Mouse (Mus musculus) olfactory bulb, adult 2 months (tissue): ENCODE data around the gene Lrrc23. TPM values are rescaled to one million over a fixed set of nuclear protein-coding genes. Genes with fewer than 3 reads are reported as not detected.
A peak's percentile ranks its signal among the peaks of the same experiment; 100 is the strongest.
"Not testable (repeated sequence)": the region's sequence is repeated elsewhere in the genome, so short reads cannot be mapped to it uniquely, and the experiment has no call there.

Source experiments
- H3K27ac ChIP-seq: fragments of 200-500 bp; 2 replicates; pipeline ENCODE4 v1.5.1; 2012; ENCODE audit warnings: low read depth, low read length; ENCODE audit not compliant: insufficient read depth
- H3K4me1 ChIP-seq: fragments of 200-500 bp; 2 replicates; pipeline ENCODE4 v1.6.1; 2012; ENCODE audit warnings: low read length; ENCODE audit not compliant: control insufficient read depth, insufficient read depth
- H3K4me3 ChIP-seq: fragments of 200-500 bp; 2 replicates; pipeline ENCODE4 v1.5.1; 2012; ENCODE audit warnings: mild to moderate bottlenecking, low read depth, low read length, moderate library complexity; ENCODE audit not compliant: insufficient read depth
- CTCF ChIP-seq: fragments of 200-500 bp; IDR thresholded peaks from 2 replicates; pipeline ENCODE4 v1.5.1; 2012; ENCODE audit warnings: low read depth, mild to moderate bottlenecking, low read length, moderate library complexity; ENCODE audit not compliant: insufficient read depth
- POLR2A ChIP-seq: fragments of 200-500 bp; IDR thresholded peaks from 2 replicates; pipeline ENCODE4 v1.6.1; 2012; ENCODE audit warnings: mild to moderate bottlenecking, low read depth, low read length, moderate library complexity; ENCODE audit not compliant: insufficient read depth
- WGBS: fragments of 180-500 bp; shearing (Covaris S2); methylation state at CpG from one replicate; pipeline ENCODE4 v1.1.7; 2018; 5-methylcytosine and 5-hydroxymethylcytosine counted together
- polyA plus RNA-seq: library from polyadenylated mRNA; stranded (reverse); fragments of >200 nt; gene quantifications from 2 replicates; pipeline ENCODE4 v1.2.4, GENCODE M21; 2012; ENCODE audit warnings: low replicate concordance; ENCODE audit not compliant: missing spikeins, insufficient read depth, insufficient read length

Gene Lrrc23
- polyA plus RNA-seq, 1 experiment: not detected

GRCm38 (mm10) chr6:124814448-124814847 lies 34.9 kb upstream of the Lrrc23 start:
- Histone ChIP-seq H3K4me1 (peaks cover 37% of the 10 kb centered on the region), H3K27ac (no peak overlapping the region), H3K4me3 (peak overlapping the region; percentile 66)
- no peak for TF ChIP-seq CTCF
- no peak for TF ChIP-seq POLR2A
- WGBS: 18% methylated on average over 8 of the region's 8 CpGs

GRCm38 (mm10) chr6:124813933-124814332 lies 34.4 kb upstream of the Lrrc23 start, which contains the start of gene Tpi1:
Tpi1 (minus strand) TSS chr6:124814296.
- Histone ChIP-seq H3K4me3 (peak within 1 kb of the TSS; percentile 66), H3K4me1 (peaks cover 42% of the 10 kb centered on the region), H3K27ac (peak within 1 kb of the TSS; percentile 68)
- under 1% methylated on average over 22 of the region's 22 CpGs for WGBS
- TF ChIP-seq CTCF (no peak), POLR2A (peak; percentile 71)

DNA sequence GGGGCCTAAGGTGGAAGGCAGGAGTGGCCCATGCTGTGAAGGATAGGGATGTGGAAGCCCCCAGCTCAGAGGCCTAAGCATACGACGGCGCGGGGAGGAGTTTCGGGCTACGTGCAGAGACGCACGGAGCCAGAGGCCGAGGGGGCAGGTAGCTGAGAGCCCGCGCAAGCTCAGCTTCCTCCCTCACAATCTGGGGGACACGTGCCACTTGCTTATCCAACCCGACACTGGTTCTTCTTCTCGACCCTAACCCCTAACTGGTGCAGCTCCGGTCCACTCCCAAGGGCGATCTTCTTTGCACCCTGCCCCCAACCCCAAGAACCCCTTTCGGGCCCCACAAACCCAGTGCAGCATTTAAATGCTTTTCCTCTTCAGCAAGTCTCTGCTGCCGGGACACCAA lies 34.0 kb upstream of the Lrrc23 start:
- Histone ChIP-seq H3K27ac (peak overlapping the region; percentile 68), H3K4me3 (peak overlapping the region; percentile 66), H3K4me1 (peaks cover 45% of the 10 kb centered on the region)
- TF ChIP-seq CTCF (no peak), POLR2A (peak; percentile 9; the same call in 1 of the 2 replicates)
- WGBS: under 1% methylated on average over 18 of the region's 18 CpGs

DNA sequence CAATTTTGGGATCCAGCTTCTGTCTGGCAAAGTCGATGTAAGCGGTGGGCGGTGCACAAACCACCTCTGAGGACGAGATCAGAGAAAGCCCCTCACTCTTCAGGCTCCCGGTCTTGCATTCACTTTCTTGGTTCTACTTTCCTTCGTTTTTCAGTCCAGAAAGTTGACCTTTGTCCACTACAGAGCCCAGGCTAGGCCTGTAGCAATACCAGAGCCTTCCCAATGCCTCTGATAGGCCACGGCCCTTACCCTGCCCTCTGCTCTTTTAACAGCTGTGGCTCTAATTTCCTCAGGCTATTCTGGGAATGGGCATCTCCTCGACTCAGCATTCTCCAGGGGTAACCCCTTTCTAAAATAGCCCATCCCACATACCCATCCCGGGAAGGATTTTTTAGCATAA lies 33.3 kb upstream of the Lrrc23 start:
- H3K4me3 ChIP-seq: peak overlapping the region; percentile 66
- peak overlapping the region; percentile 68 for H3K27ac ChIP-seq
- TF ChIP-seq CTCF (no peak), POLR2A (no peak)
- H3K4me1 ChIP-seq: peaks cover 48% of the 10 kb centered on the region
- 23% methylated on average over 9 of the region's 9 CpGs for WGBS

DNA sequence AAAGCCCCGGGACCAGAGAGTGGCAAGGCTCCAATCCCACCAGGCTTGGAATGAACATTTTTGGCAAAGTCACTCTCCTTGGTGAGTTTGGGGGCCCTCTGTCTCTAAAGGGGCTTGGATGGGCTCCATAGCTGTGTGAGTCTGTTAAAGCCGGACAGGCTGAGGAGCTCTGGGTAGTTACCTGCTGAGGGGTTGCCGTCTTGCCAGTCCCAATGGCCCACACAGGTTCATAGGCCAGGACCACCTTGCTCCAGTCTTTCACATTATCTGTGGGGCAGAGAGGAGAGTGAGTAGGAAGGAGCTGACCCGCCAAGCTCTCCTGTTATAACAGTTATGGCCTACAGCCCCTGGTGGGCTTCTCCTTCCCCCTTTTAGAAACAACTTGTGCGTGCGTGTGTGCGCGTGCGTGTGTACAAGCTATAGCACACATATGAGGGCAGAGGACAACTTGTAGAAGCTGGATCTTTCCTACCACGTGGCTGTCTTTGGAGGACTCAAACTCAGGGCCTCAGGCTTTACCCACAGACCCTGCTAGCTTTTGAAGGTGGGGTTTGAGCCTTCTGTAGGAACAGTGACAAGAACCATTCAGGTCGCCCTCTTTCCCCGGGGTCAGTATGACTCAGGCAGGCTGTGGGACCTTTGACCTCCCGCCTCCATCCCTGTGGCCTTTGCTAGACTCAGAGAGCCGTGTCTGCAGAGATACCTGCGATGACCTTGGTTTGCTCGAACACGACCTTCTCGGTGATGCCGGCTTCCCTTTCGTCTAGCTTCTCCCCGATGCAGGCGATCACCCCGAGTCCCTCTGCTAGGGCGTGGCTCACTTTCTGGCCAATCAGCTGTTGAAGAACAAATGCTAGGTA lies 32.4 kb upstream of the Lrrc23 start:
- no peak for TF ChIP-seq CTCF

GRCm38 (mm10) chr6:124811403-124811665 lies 31.8 kb upstream of the Lrrc23 start:
- H3K4me3 ChIP-seq: no peak overlapping the region
- peaks cover 56% of the 10 kb centered on the region for H3K4me1 ChIP-seq
- 65% methylated on average over 4 of the region's 4 CpGs for WGBS
- no peak for TF ChIP-seq POLR2A
- TF ChIP-seq CTCF: no peak
- H3K27ac ChIP-seq: no peak overlapping the region

More for the DNA sequence above, 32.4 kb upstream of the Lrrc23 start:
- H3K4me1 ChIP-seq: peaks cover 50% of the 10 kb centered on the region
- WGBS: 81% methylated on average over 24 of the region's 24 CpGs
- no peak overlapping the region for H3K27ac ChIP-seq
- H3K4me3 ChIP-seq: peak overlapping the region; percentile 66

- WGBS: 80% methylated on average over 11 of the region's 11 CpGs
- H3K27ac ChIP-seq: not testable (repeated sequence)
- H3K4me1 ChIP-seq: peaks cover 60% of the 10 kb centered on the region
Observed at GRCm38 (mm10) chr6:124810566-124811402, 31.3 kb upstream of the Lrrc23 start.

DNA sequence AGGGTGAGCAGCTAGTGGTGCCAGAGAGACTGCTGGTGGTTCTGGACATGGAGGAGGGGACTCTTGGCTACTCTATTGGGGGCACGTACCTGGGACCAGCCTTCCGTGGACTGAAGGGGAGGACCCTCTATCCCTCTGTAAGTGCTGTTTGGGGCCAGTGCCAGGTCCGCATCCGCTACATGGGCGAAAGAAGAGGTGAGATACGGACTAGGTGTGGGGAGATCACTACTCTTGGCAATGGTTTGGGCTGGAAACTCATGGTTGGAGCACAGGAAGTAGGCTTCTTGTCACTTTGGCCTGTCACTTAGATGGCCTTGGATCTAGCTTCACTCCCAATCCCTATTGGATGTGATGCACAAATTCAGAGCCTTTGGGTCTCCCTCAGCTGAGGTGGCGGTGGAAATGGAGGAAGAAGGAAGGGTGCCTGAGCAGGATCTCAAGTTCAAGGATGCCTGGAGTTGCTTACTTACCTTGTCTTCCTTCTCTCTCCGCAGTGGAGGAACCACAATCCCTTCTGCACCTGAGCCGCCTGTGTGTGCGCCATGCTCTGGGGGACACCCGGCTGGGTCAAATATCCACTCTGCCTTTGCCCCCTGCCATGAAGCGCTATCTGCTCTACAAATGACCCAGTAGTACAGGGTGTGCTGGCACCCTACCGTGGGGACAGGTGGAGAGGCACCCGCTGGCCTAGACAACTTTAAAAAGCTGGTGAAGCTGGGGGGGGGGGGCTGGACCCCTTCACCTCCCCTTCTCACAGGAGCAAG lies 30.4 kb upstream of the Lrrc23 start:
- H3K27ac ChIP-seq: peak overlapping the region; percentile 10; the same call in 1 of the 2 replicates
- H3K4me1 ChIP-seq: peaks cover 57% of the 10 kb centered on the region
- TF ChIP-seq POLR2A: no peak
- no peak for TF ChIP-seq CTCF
- WGBS: 57% methylated on average over 14 of the region's 14 CpGs
- peak overlapping the region; percentile 45 for H3K4me3 ChIP-seq

More at GRCm38 (mm10) chr6:124810566-124811402, 31.3 kb upstream of the Lrrc23 start:
- H3K4me3 ChIP-seq: not testable (repeated sequence)
